Mouse (Mus musculus) cerebellum, adult 2 months (tissue): ENCODE data around the gene 4921524J17Rik. TPM values are rescaled to one million over a fixed set of nuclear protein-coding genes. Genes with fewer than 3 reads are reported as not detected.

ENCODE experiments used
- DNase-seq, 2 experiments: peaks; one replicate each; pipeline ENCODE4 v3.0.0; 2021
- H3K27ac ChIP-seq: fragments of 200-500 bp; 2 replicates; pipeline ENCODE4 v1.5.1; 2012; ENCODE audit warnings: low read length, control low read depth, inconsistent platforms; ENCODE audit not compliant: insufficient read depth
- H3K27me3 ChIP-seq: fragments of 200-500 bp; 2 replicates; pipeline ENCODE4 v1.6.1; 2012; ENCODE audit warnings: inconsistent platforms, mild to moderate bottlenecking, low read length, moderate library complexity; ENCODE audit not compliant: control insufficient read depth, insufficient read depth
- H3K4me1 ChIP-seq: fragments of 200-500 bp; 2 replicates; pipeline ENCODE4 v1.6.1; 2011; ENCODE audit warnings: low read length; ENCODE audit not compliant: control insufficient read depth, insufficient read depth
- H3K4me3 ChIP-seq: fragments of 200-500 bp; replicated peaks from 2 replicates; pipeline ENCODE3; 2011; ENCODE audit warnings: mild to moderate bottlenecking, low read depth, low read length, control low read depth; ENCODE audit not compliant: insufficient read depth
- CTCF ChIP-seq: fragments of 200-500 bp; IDR thresholded peaks from 2 replicates; pipeline ENCODE4 v1.5.1; 2011; ENCODE audit warnings: low read depth, mild to moderate bottlenecking, control low read depth, low read length, moderate library complexity, borderline replicate concordance; ENCODE audit not compliant: insufficient read depth
- POLR2A ChIP-seq: fragments of 200-500 bp; IDR thresholded peaks from 2 replicates; pipeline ENCODE4 v1.6.1; 2011; ENCODE audit warnings: low read length, control low read depth, borderline replicate concordance; ENCODE audit not compliant: insufficient read depth
- WGBS: fragments of 180-500 bp; shearing (Covaris S2); methylation state at CpG from one replicate; pipeline ENCODE4 v1.1.7; 2018; 5-methylcytosine and 5-hydroxymethylcytosine counted together
- polyA plus RNA-seq: library from polyadenylated mRNA; depleted of rRNA; stranded (reverse); fragments of >200 nt; gene quantifications from 2 replicates; pipeline ENCODE4 v1.2.3, GENCODE M21; 2012

4921524J17Rik gene
- polyA plus RNA-seq, 1 experiment, result 13.8 TPM

DNA sequence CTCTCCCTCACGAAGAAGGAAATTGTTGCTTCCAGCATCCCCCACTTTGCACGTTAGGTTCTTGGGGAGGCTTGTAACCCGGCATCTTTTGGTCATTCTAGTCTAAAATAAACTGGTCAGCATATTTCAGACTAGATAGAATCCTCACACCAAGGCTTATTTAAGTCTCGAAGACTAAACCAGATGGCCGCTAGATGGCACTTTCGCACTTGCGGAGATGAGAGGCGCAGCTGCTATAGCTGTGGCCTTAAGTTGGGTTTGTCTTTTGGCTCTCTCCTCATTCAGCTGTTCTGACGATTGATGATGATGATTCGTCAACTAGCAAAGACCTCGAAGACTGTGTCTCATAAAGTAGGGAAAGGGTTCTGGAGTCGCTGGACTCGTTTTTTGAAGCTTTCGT lies 23.9 kb upstream of the 4921524J17Rik start:
- peak; percentile 46 to 54 for DNase-seq
- TF ChIP-seq CTCF (peak; percentile 88), POLR2A (no peak)
- Histone ChIP-seq H3K27me3 (no peaks in the 10 kb centered on the region), H3K4me1 (no peaks in the 10 kb centered on the region), H3K27ac (no peak overlapping the region), H3K4me3 (no peak overlapping the region)
- 9% methylated on average over 14 of the region's 14 CpGs for WGBS

DNA sequence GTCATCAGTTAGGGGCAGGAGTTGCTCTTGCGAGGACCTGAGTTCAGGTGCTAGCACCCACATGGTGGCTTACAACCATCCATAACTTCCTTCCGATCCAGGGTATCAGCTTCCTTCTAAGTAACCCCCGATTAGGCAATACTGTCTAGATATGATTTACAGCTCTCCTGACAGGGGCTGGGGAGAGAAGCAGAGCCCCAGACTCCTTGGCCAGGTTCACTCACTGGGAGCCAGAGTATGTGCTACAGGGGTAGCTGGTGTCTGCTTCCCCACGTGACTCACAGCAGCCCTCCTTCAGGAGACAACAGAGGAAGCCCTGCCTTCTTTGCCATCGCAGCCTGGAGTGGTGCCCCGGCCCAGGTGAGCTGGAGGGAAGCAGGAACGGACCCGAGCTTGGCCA lies 22.1 kb upstream of the 4921524J17Rik start:
- TF ChIP-seq POLR2A (no peak), CTCF (no peak)
- Histone ChIP-seq H3K27me3 (no peaks in the 10 kb centered on the region), H3K4me1 (no peaks in the 10 kb centered on the region), H3K4me3 (no peak overlapping the region), H3K27ac (no peak overlapping the region)
- WGBS, result 76% methylated on average over 8 of the region's 8 CpGs
- DNase-seq, result no peak

DNA sequence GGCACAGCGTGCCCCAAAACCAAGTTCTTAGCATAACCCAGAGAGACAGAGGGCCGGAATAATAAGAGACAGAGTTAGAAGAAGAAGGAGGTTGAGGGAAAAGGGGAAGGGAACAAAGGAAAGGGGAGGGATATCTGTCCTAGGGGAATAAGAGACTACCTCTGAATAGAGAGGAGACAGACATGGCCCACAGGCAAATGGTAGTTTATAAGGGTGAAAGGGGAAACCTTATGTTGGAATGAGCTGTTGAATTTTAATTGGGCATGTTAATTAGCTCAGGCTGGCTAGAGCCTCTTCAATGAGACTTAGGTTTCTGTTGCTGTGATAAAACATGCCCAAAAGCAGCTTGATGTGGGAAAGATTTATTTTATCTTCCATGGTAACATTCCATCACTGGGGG lies 20.6 kb upstream of the 4921524J17Rik start:
- WGBS, result 76% methylated on average over 2 of the region's 2 CpGs
- TF ChIP-seq POLR2A (no peak), CTCF (no peak)
- no peak overlapping the region for H3K27ac ChIP-seq

DNA sequence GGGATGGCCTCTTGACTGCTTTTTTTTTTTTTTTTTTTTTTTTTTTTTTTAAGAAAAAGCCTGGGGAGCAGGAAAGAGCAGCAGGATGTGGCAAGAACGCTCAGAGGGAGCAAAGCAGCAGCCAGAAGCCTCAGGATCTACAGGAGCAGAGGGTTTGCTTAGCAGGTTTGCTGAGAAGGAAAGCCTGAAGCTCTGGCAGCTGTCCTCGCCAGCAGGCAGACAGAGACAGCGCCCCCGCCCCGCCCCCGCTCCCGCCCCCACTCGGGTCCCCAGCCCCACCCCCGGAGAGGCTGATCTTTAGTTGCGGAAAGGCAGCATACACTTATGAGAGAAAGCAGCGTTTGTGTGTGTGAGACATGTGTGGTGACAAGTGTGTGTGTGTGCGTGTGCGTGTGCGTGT lies 19.7 kb upstream of the 4921524J17Rik start:
- H3K27me3 ChIP-seq, result no peaks in the 10 kb centered on the region
- no peak for DNase-seq
- H3K4me1 ChIP-seq, result no peaks in the 10 kb centered on the region
- WGBS, result 18% methylated on average over 14 of the region's 14 CpGs
- no peak overlapping the region for H3K4me3 ChIP-seq
- no peak overlapping the region for H3K27ac ChIP-seq
- TF ChIP-seq CTCF, result no peak
- TF ChIP-seq POLR2A, result no peak

More for the DNA sequence above, 20.6 kb upstream of the 4921524J17Rik start:
- Histone ChIP-seq H3K4me3 (no peak overlapping the region), H3K4me1 (no peaks in the 10 kb centered on the region), H3K27me3 (no peaks in the 10 kb centered on the region)
- no peak for DNase-seq

GRCm38 (mm10) chr8:85450335-85450734 lies 17.7 kb upstream of the 4921524J17Rik start:
- no peak for TF ChIP-seq CTCF
- no peak for TF ChIP-seq POLR2A
- DNase-seq, result no peak

DNA sequence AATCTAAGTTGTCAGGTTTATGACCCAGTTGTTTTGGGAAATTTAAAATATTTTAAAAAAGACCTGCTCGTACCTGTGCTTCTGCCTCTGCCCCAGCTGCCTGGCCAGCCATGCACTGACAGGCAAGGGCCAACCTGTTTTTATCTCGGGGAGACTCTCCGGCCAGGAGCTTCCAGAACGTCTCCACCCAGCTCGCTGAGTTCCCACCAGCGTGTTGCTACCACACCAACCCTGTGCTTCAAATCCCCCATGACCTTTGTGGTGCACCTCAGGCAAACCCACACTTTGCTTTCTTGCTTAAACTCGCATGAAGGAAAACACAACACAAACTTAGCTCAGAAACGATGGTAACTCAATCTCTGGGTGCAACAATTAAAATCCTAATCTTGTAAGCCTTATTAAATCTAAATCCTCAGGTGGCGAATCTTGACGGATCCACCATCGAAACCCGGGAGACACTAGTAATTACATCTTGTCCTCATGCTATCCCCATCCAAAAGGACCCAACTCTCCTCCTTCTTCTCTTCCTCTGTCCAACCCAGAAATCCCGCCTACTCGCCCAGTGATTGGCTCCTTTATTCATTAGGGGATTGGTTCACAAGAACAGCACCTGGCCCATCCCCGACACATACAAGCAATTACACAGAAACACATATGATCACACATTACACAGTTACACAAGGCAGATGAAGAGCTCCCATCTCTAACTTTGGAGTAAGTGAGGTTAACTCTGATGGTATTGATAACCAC lies 13.5 kb upstream of the 4921524J17Rik start:
- TF ChIP-seq POLR2A (no peak), CTCF (no peak)
- H3K4me1 ChIP-seq, result no peaks in the 10 kb centered on the region
- H3K27me3 ChIP-seq, result no peaks in the 10 kb centered on the region
- 87% methylated on average over 15 of the region's 15 CpGs for WGBS
- H3K4me3 ChIP-seq, result no peak overlapping the region
- no peak overlapping the region for H3K27ac ChIP-seq
- no peak for DNase-seq

More at GRCm38 (mm10) chr8:85450335-85450734, 17.7 kb upstream of the 4921524J17Rik start:
- Histone ChIP-seq H3K27me3 (no peaks in the 10 kb centered on the region), H3K4me1 (no peaks in the 10 kb centered on the region), H3K27ac (no peak overlapping the region), H3K4me3 (no peak overlapping the region)
- 89% methylated on average over 3 of the region's 3 CpGs for WGBS

- DNase-seq, result no peak
- no peak overlapping the region for H3K4me3 ChIP-seq
- no peaks in the 10 kb centered on the region for H3K4me1 ChIP-seq
- TF ChIP-seq CTCF (no peak), POLR2A (no peak)
- H3K27me3 ChIP-seq, result no peaks in the 10 kb centered on the region
- H3K27ac ChIP-seq, result no peak overlapping the region
These were observed 11.5 kb upstream of the 4921524J17Rik start for GRCm38 (mm10) chr8:85444092-85444491.

DNA sequence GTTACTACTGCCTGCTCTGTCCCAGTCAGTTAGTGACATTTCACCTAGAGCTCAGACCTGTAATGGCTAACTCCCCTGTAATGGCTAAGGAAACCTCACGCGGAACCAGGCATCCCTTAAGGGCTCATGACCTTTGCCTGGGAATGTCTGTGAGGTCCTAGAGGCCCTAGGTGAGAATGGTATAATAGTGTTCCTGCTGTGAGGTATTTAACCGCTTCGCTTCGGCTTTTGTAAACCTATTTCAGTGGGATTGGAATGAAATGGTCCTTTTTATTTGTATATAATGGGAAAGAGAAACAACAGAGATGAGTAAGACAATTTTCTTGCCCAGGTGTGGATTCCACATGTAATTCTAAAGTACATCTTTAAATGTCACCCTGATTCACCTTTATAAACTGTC lies 8.9 kb upstream of the 4921524J17Rik start:
- H3K27me3 ChIP-seq, result no peaks in the 10 kb centered on the region
- DNase-seq, result no peak
- no peak overlapping the region for H3K4me3 ChIP-seq
- no peak for TF ChIP-seq CTCF
- no peak for TF ChIP-seq POLR2A
- WGBS, result 72% methylated on average over 5 of the region's 5 CpGs
- no peaks in the 10 kb centered on the region for H3K4me1 ChIP-seq
- H3K27ac ChIP-seq, result no peak overlapping the region
